Mouse (Mus musculus): Measurements from ENCODE around the gene Rpsa.
A peak's percentile ranks its signal among the peaks of the same experiment; 100 is the strongest.

Gene Rpsa

GRCm38 (mm10) chr9:120113456-120113855 lies 14.0 kb upstream of the Rpsa start:
- DNase-seq (ENCODE audit: low spot score), result no peak

DNA sequence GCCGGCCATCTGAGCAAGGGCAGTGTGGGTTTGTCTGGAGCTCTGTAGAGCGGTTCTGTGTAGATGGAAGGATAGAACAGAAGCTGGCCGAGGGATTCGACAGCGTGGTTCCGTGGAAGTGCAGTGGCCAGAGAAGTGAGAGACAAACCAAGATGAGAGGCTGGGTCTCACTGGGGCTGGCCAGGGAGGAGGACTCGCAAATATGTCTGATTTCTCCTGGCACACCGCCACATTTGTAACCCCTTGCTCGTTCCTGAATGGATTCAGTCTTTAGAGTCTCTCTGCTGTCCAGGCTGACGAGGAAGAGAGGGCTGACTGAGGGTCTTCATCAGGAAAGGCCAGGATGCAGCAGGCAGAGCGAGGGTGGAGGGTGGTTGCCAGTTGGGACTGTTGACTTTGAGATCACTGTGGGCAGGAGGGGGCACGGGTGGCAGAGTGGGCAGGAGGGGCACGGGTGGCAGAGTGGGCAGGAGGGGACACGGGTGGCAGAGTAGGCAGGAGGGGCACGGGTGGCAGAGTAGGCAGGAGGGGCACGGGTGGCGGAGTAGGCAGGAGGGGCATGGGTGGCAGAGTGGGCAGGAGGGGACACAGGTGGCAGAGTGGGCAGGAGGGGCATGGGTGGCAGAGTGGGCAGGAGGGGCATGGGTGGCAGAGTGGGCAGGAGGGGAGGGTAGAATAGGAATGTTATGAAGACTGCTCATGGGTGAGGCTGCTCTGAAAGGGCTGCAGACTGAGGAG lies 13.3 kb upstream of the Rpsa start:
- no peak for DNase-seq (ENCODE audit: low spot score)

DNA sequence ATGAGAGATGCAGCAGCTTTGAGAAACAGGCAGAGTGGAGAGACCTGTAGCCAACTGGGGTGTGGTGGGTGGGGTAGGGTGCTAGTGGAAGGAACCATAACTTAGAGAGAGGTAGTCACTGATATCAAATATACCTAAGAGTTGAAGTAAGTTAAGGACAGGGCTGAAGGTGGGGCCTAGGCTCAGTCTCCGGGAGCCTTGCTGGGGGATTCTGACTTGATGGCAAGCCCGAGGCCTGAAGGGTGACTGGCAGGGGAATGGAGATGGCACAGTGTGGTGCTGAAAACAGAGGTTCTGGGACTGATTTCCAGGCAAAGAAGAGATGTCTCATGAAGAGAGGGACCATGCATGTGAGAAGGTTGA lies 12.7 kb upstream of the Rpsa start:
- DNase-seq (ENCODE audit: low spot score), result no peak

- peak; percentile 69 for DNase-seq (ENCODE audit: low spot score)
Measured at GRCm38 (mm10) chr9:120115580-120115979, 11.9 kb upstream of the Rpsa start.

DNA sequence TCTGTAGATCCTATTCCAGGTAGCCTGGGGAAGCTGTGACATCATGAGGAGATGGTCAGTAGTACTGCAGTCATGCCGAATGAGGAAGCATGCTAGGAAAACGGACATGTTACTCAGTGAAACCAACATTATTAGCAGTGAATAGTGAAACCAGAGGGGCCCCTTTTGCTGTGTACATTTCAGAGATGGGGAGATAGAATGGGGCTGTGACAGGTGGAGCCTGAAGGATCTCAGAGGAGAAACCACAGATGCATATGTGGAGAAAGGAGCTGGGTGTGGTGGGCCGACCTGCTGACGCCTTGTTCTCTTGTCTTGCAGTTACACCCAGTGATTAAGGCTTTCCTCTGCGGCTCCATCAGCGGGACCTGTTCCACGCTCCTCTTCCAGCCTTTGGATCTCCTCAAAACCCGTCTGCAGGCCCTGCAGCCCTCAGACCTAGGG lies 11.3 kb upstream of the Rpsa start:
- no peak for DNase-seq (ENCODE audit: low spot score)

DNA sequence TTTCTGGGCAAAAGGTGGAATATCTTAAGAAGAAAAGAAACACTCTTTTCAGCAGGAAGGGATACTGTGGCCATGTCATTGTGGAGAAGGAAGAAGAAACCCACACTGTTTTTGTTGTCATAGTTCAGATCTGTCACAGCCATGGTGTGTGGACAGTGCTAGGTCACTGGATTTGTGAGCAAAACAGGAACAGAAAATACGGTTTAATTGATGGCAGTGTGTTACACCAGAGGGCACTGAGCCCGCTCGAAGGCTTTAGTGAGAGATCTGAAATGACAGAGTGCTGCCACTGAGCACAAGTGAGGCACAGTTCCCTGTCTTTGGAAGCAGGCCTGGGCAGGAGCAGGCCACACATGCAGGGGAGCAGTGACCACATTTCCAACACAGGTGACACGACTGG lies 9.3 kb upstream of the Rpsa start:
- DNase-seq (ENCODE audit: low spot score), result no peak

GRCm38 (mm10) chr9:120120503-120120902 lies 7.0 kb upstream of the Rpsa start:
- DNase-seq (ENCODE audit: low spot score), result no peak

DNA sequence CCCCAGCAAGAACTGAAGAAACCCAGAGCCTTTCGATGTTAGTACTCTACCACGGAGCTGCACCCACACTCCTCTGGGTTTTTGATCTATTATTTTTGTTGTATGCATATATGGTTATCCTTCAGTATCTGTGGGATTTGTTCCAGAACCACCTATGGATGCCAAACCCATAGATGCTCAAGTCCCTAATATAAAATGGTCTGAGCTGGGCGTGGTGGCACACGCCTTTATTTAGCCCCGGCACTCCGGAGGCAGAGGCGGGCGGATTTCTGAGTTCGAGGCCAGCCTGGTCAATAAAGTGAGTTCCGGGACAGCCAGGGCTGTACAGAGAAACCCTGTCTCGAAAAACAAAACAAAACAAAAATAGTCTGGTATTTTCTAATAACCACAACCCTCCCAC lies 621 bp upstream of the Rpsa start:
- no peak for DNase-seq (ENCODE audit: low spot score)

DNA sequence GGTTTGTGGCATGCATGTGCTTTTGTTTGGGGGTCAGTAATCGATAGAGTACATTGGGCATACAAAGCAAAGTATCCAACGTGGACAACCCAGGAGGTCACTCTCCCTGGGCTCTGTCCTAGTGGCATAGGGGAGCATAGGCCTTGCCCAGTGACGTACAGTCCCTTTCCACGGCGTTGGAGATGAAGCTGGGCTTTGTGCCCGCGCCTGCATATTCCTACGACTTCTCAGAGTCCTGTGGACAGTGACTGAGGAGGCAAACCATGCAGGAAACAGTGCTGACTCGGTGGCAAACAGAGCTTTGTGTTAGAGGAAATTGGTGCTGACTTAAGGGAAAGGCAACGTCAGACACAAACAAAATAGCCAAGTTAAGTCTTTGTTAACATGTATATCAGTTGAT lies 1.8 kb downstream of the Rpsa start:
- no peak for DNase-seq (ENCODE audit: low spot score)

- no peak for DNase-seq (ENCODE audit: low spot score)
Measured at GRCm38 (mm10) chr9:120131784-120132288, 4.3 kb downstream of the Rpsa start.

- DNase-seq (ENCODE audit: low spot score), result no peak
Measured at GRCm38 (mm10) chr9:120132980-120133754, 5.7 kb downstream of the Rpsa start.

DNA sequence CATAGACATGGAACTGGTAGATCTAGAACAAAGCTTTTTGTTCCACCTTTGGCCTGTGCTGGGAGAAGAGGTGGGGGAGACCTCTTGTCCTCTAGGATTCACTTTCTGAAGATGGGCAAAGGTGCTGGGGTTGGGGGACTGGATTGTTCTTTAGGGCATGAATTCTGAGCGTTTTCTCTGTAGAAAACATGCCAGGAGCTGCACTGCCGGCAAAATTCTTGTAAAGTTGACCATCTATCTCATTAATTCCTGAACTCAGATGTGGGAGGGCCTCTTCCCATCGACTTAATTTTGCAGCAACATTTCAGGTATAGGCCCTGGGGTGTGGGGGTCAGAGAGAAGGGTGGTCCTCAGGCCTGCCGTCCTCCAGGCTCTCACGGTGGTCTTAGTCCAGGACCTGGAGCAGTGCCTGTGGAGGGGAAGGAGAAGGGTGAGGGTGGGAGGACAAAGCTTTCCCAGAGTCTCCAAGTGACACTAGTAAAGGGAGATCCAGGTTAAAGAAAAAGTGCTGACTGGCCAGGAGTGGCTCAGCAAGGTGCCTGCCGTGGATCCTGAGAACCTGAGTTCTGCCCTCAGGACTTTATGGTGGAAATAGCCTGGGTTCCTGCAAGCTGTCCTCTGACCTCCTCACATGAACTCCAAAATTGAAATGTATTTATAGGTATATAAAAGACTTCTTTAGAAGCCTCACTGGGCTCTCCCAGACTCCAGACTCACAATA lies 6.4 kb downstream of the Rpsa start:
- no peak for DNase-seq (ENCODE audit: low spot score)

DNA sequence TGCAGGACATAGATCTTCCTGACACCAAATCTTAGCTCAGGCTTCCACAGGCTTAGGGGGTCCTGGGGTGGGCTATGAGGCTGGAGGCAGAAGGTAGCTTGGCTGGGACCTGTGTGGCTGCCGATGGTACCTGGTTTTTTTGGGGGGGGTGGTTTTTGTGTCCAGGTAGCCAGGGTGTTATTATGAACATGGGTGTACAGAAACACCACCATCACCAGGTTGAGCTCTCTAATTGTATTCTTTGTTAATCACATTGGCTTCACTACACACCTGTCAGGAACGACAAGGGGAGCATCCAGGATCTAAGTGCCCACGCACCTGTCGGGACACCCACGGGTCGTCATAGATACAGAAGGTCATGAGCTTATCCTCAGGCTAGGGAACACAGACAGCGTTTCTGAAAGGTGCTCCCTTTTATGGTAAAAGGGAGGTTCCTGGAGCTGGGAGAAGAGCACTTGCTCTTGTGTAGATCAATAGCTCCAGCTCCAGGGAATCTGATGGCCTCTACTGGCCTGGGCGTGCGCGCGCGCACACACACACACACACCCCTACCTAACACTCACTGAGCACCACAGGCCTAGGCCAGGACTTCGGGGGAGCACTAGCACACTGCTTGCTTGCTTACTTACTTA lies 7.2 kb downstream of the Rpsa start:
- no peak for DNase-seq (ENCODE audit: low spot score)

GRCm38 (mm10) chr9:120135454-120135853 lies 8.0 kb downstream of the Rpsa start:
- DNase-seq (ENCODE audit: low spot score), result no peak

GRCm38 (mm10) chr9:120140652-120141051 lies 13.2 kb downstream of the Rpsa start:
- DNase-seq (ENCODE audit: low spot score), result peak; percentile 23

- no peak for DNase-seq (ENCODE audit: low spot score)
Measured at GRCm38 (mm10) chr9:120144474-120144873, 17.0 kb downstream of the Rpsa start.

DNA sequence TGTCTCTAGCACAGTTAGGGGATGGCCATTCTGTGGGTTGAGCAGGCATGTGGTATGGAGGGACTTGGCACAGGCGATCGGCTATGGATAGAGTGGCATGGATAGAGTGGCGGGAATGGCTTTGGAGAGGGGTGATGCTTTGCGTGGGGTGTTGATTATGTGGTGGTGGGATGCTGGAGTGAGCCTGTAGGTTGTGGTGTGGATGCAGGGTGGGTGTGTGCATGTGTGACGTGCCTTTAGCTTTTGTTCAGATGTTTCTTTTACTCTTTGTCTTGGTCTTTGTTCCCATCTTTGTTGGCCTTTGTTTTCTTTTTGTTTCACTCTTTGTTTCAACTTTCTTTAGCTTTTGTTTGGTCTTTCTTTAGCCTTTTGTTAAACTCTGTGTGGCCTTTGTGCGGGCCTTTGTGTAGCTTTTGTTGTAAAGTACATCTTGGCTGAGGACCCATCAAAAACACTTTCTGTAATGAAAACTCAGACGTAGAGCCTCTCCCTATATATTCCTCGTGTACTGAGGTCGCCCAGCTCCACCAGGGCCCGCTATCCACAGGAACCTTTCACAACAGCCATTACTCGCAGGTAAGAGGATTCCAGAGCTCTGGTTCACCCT lies 21.8 kb downstream of the Rpsa start, which contains the start of gene Mobp:
Gene Mobp (plus strand): TSS at position 486 of the 607 bp plus-strand sequence.
- DNase-seq (ENCODE audit: low spot score), result no peak

GRCm38 (mm10) chr9:120151152-120151551 lies 23.7 kb downstream of the Rpsa start:
- no peak for DNase-seq (ENCODE audit: low spot score)

DNA sequence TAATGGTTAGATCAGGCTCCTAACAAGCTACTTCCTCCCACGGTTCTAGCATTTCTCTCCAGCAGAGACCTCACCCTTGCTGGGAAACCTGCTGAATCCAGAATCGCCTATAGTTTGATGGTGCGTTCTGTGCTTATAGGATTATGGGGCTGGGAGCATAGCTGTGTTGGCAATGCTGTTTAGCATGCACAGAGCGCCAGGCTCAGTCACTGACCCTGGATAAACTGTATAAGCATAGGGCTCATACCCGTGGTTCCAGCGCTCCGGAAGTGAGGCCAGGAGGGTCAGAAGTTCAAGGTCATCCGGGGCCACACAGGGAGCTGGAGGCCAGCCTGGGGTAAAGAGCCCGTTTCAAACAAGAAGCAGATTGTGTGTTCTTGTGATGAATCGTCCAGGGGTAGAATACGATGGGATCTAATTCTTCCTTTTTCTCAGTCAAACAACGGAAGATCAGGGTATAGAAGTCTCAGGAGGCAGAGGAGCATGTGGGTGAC lies 24.5 kb downstream of the Rpsa start:
- no peak for DNase-seq (ENCODE audit: low spot score)

- no peak for DNase-seq (ENCODE audit: low spot score)
Measured at GRCm38 (mm10) chr9:120158047-120158446, 30.6 kb downstream of the Rpsa start.

GRCm38 (mm10) chr9:120163862-120164261 lies 36.4 kb downstream of the Rpsa start:
- DNase-seq (ENCODE audit: low spot score), result no peak
